Mouse (Mus musculus): ENCODE results near the gene Pofut1. TPM values are rescaled to one million over a fixed set of nuclear protein-coding genes. Genes with fewer than 3 reads are reported as not detected.

The Pofut1 gene
- total RNA-seq, 1 experiment from 2014 or later: 23.0 TPM

DNA sequence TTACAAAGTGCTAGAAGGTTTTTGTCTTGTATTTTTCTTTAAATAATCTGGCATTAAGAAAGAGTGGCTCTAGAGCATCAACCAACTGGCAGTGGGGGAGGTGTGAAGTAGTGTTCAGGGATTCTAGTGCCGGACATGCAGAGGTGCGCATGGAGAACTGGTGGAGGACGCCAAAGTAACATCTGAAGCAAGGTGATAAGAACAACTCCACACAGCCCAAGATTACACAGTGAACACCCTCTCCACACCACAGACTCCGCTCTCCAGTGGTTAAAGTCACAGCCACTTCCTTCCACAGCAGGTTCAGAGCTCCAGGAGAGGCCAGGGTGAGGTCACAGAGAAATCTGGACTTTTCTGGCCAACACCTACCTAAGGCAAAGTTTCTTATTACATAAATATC, 13.4 kb upstream of the Pofut1 start:
- ATAC-seq (replicated peaks in 1 of 2; ENCODE audit: insufficient read depth in 1 of 2, low FRiP score in 2 of 2, low TSS enrichment in 1 of 2, low read depth in 1 of 2, poor library complexity in 2 of 2, severe bottlenecking in 2 of 2): peak in 1 of 2 experiments; percentile 57; a peak in 2 of 4 replicates

DNA sequence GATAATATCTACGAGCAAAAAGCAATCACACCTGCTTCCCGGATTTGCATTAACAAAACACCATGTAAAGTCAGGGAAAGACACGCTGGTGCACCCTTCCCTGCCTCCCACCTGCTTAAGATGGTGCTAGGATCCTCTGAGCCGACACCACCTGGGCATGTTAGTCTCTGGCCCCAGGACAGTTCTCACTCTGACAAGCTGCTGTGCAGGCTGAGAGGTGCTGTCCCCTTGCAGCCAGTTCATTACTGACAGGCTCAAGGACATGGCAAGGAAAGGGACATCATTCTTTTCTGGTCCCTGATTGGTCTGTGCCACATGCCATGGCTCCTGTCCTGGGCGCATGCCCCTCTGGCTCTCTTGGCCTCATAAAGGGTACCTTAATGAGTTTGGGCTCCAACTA, 12.8 kb upstream of the Pofut1 start:
- no peak for ATAC-seq (replicated peaks in 1 of 2; ENCODE audit: insufficient read depth in 1 of 2, low FRiP score in 2 of 2, low TSS enrichment in 1 of 2, low read depth in 1 of 2, poor library complexity in 2 of 2, severe bottlenecking in 2 of 2)

DNA sequence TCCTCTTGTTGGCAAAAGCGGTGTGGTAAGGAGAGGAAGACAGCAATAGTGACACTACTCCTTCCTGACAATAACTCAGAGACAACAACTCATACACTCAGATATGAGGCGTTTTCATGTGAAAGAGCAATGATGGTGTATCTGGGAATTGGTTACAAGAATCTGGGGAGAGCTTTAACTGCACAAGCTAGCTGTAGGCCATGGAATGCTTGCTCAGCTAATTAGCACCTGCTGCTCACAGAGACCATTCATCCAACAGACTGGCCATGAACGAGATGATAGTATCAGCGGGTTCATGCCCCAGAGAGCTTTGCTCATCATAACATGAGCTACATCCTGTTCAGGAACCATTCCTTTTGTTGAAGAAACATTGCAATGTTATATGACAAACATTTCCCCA, 4.1 kb upstream of the Pofut1 start:
- no peak for ATAC-seq (replicated peaks in 1 of 2; ENCODE audit: insufficient read depth in 1 of 2, low FRiP score in 2 of 2, low TSS enrichment in 1 of 2, low read depth in 1 of 2, poor library complexity in 2 of 2, severe bottlenecking in 2 of 2)

DNA sequence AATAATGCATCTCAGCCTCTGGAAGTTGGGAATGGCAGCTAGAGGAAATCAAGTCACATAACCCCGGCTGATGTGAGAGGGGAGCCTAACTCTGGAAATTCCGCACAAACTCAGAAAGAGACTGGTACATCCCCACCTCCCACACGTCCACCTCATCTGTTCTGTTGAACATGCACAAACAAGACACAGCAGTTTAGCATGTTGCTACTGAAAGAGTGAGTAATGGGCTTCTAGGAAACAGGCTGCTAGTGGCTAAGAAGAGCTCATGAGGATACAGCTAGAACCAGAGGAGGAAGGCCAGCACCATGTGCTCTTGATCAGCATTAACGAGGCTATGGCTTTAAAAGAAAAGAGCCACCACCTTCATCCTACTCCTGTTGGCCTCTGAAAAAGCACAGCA, 3.4 kb upstream of the Pofut1 start:
- ATAC-seq (replicated peaks in 1 of 2; ENCODE audit: insufficient read depth in 1 of 2, low FRiP score in 2 of 2, low TSS enrichment in 1 of 2, low read depth in 1 of 2, poor library complexity in 2 of 2, severe bottlenecking in 2 of 2): no peak

DNA sequence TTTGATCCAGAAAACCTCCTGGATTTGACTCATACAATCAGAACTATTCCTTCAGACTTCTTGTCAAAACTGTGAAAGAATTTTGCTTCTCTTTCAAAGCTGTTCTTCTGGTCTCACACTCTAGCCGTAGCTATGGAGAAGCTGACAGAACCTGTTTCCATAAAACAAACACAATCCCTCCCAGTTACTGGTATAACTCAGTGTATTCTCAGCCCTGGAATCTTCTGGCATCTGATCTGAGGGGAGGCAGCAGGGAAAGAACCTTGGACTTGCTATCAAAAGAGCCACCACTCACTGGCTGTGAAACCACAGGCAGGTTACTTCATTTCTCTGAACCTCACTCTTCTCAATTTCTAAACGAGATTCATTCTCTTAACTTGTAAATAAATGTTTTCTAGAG, 2.9 kb upstream of the Pofut1 start:
- no peak for ATAC-seq (replicated peaks in 1 of 2; ENCODE audit: insufficient read depth in 1 of 2, low FRiP score in 2 of 2, low TSS enrichment in 1 of 2, low read depth in 1 of 2, poor library complexity in 2 of 2, severe bottlenecking in 2 of 2)

DNA sequence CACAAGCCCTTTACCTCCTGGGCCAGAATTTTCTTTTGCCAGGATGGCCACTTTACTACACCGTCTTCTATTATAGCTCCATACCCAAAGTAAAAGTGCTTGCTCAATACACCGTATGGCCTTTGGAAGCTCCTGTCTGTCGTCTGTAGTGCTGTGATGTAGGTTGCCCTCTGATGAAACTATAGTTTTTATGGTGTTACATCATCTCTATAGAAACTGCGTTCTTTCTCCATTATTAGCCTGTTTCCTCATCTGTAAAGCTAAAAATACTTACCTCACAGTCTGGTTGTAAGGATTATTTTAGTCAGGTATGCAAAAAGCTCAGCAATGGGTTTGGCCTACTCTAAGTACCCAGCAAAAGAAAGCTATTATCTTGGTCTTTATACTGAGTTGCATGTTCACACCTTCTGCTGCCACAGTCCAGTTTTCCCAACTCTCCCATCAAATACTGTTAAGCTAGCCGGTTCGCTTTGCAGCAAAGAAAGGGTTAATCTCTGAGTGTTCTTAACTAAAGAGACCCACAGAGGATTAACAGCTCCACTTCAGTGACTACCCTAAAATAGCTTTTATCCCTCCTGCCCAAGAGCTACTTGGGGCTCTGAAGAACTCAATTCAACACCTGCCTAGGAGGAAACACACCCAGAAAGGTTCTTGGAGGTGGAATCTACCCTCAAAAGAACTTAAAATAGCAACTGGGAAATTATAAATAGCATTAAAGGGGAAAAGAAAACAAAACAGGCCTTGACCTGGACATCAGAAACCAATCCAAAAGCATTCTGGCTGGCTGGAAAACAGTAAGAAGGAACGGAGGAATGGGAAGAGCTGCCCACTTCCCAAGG, 2.1 kb upstream of the Pofut1 start:
- no peak; a peak in 1 of 4 replicates for ATAC-seq (replicated peaks in 1 of 2; ENCODE audit: insufficient read depth in 1 of 2, low FRiP score in 2 of 2, low TSS enrichment in 1 of 2, low read depth in 1 of 2, poor library complexity in 2 of 2, severe bottlenecking in 2 of 2)

DNA sequence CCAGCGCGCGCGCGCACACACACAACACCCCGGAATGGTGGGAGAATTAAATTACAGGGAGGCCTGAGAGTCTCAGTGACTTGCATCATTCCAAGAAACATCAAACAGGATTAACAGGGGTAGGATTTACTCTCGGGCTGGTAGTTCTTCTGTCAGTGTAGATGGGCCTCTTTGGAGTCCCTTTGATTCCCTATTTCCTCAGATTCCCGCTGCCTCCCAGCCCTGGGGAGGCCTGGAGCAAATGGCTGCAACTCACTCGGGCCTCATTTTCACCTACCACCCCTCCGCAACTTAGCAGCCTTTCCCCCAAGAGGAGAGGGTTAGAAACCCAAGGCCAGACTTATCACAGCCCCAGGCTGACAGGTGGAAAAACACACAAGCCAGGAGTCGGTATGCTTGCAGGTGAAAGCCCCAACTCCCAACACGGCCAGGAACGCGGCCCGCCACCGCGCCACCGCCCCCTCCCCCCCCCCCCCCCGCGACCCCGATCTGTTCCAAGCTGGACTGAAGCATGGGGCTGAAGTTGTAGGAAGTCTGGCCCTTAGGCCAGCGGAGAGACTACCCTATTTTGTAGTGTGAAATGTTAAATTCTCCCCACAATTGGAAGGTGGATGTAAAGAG, 1.4 kb upstream of the Pofut1 start:
- no peak for ATAC-seq (replicated peaks in 1 of 2; ENCODE audit: insufficient read depth in 1 of 2, low FRiP score in 2 of 2, low TSS enrichment in 1 of 2, low read depth in 1 of 2, poor library complexity in 2 of 2, severe bottlenecking in 2 of 2)

DNA sequence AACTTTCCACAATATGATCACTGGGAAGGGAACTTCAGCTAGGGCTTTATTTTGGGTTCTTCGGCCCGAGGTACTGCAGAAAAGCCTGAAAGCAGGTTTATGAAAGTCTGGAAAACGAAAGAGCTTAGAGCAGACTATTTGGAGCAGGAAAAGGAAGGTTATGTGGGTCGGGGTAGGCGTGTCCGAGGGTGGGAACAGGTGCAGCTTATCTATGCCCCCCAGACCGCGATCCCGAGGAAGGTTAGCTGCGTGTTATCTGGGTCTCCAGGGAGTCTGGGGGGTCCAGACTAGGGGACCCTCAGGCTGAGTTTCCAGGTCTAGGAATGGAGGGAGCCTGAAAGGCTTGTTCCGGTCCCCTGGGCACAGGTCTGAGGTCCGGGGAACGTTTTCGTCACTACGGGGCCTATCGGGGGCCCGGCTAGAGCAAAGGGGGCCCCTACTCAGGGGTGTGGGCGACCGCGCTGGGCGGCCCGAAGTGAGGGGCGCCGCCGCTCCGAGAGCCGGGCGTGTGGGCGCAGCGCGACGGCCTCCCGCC, 565 bp upstream of the Pofut1 start:
- peak; percentile 13 to 33; a peak in 2 of 4 replicates for ATAC-seq (replicated peaks in 1 of 2; ENCODE audit: insufficient read depth in 1 of 2, low FRiP score in 2 of 2, low TSS enrichment in 1 of 2, low read depth in 1 of 2, poor library complexity in 2 of 2, severe bottlenecking in 2 of 2)

DNA sequence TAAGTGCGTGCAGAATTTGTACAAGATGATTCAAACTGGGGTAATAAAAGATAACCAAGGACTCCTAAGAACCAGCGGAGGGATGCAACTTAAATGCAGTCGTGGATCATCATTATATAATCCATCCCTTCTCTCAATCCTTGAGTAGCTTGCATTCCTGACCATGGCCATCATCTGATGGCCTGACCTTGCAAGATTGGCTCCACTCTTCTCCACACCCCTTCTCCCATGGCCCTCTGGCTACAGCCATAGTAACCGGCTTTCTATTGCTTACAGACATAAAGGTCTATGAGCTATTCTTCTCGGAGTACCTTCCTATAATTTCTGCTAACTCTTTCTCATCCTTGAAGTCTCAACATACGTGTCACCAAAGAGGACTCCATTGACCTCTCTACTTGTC, 823 bp downstream of the Pofut1 start:
- ATAC-seq (replicated peaks in 1 of 2; ENCODE audit: insufficient read depth in 1 of 2, low FRiP score in 2 of 2, low TSS enrichment in 1 of 2, low read depth in 1 of 2, poor library complexity in 2 of 2, severe bottlenecking in 2 of 2): no peak

DNA sequence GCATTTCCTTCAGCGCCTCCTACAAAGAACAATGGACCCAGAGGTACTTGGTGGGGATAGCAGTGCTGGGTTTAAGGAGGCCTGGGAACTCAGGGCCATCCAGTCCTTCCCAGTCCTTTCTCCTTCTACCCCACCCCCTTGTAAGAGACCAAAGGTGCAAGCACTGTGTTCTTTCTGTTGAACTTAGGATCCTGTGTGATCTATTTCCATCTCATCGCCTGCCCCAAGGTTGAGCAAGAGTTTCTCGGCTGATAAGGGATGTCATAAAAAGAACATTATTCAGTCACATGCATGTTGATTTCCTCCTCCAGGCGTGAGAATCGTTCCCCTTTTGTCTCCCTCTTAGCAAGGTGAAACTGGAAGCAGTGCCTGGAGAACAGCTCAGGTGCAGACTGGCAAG, 8.4 kb downstream of the Pofut1 start:
- no peak for ATAC-seq (replicated peaks in 1 of 2; ENCODE audit: insufficient read depth in 1 of 2, low FRiP score in 2 of 2, low TSS enrichment in 1 of 2, low read depth in 1 of 2, poor library complexity in 2 of 2, severe bottlenecking in 2 of 2)

DNA sequence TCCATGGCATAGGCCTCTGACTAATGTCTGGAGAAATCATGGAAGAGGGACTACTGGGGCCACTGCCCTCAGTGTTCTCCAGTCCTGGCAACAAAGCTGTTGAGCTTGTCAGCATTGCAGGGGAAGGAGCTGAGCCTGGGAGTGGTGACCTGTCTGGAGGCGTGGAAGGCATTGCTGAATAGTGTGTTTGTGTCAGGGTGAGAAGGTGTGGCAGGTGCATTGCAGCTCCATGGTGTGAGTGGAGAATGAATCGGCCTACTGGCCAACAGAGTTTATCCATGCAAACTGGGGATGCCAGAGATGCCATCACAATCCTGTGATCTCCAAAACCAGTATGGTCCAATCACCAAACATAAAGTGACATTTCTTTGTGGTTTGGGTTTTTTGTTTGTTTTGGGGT, 15.3 kb downstream of the Pofut1 start:
- no peak for ATAC-seq (replicated peaks in 1 of 2; ENCODE audit: insufficient read depth in 1 of 2, low FRiP score in 2 of 2, low TSS enrichment in 1 of 2, low read depth in 1 of 2, poor library complexity in 2 of 2, severe bottlenecking in 2 of 2)

DNA sequence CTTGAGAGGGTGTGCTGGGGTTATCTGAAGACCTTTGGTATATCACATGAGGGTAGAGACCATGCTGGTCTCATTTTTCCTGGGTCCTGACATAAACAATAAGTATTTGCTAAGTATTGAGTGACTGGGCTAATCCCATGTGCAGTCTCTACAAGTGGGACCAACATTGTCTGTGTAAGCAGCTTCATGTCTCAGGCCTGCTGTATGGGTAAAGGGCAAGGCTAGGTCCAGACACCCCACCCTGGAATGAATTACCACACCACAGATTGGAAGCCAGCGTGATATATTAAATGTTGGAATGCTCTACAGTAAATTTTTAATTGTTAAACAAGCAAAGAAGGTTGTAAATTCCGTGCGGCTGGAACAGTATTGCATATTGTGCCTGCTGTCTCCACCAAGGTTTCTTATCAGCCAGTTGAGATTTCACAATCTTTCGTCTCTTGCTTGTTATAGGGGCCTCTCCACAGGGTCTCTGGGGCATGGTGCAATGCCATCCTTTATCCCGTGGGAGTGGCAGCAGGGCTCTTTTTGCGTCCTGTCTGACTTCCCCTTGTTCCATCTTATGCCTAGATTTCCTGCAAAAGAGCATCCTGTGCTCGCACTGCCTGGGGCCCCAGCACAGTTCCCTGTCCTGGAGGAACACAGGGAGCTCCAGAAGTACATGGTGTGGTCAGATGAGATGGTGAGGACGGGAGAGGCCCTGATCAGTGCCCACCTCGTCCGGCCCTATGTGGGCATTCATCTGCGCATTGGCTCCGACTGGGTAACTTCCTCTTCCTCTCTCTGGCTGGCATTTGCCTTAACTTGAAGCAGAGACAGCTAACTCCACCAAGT, 17.9 kb downstream of the Pofut1 start:
- ATAC-seq (replicated peaks in 1 of 2; ENCODE audit: insufficient read depth in 1 of 2, low FRiP score in 2 of 2, low TSS enrichment in 1 of 2, low read depth in 1 of 2, poor library complexity in 2 of 2, severe bottlenecking in 2 of 2): peak; percentile 73 to 82

DNA sequence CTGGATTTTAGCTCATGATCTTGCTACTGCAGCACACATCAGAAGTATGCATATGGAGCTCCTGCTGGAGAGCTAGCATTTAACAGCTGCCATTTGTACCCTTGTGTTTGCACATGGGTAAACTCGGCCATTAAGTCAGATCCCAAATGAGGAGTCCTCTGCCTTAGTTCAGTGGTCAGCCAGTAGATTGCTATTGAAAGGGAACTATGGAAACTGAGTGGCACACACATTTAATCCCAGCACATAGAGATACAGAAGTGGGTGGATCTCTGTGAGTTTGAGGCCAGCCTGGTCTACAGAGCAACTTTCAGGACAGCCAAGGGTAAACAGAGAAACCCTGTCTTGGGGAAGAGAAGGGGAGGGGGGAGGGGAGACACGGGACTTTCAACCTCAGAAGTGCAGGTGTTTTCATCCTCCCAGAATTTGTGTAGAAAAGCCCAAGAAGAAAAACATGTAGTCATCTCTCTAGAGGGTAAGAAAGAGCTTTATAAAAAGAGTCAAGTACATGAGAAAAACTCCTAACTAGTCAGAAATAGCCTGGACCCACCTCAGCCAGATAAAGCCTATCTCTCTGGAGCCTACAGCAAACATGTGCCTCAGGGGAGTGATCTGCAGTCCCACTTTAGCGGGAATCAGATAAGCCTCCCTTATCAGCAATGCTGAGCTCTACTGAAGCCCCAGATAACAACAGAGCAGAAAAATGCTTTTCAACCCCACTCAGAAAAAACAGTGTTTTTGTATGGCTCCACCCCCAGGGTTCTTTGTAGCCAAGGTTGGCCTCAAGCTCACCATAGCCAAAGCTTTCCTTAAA, 18.7 kb downstream of the Pofut1 start:
- ATAC-seq (replicated peaks in 1 of 2; ENCODE audit: insufficient read depth in 1 of 2, low FRiP score in 2 of 2, low TSS enrichment in 1 of 2, low read depth in 1 of 2, poor library complexity in 2 of 2, severe bottlenecking in 2 of 2): no peak

DNA sequence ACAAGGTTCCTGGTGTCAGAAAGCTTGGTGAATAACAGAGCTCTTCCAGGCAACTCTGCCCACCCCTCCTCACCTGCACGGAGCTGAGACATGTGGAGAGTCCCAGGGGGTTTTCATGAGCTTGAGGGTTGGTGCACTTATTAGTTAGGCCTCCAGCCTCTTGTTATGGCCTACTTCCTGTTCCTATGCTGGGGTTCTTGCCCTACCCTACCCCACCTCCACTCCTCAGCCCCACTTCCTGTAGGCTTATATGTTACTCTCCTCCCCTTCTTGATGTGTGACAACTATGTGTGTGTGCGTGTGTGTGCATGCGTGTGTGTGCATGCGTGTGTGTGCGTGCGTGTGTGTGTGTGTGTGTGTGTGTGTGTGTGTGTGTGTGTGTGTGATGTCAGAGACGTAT, 21.7 kb downstream of the Pofut1 start:
- no peak for ATAC-seq (replicated peaks in 1 of 2; ENCODE audit: insufficient read depth in 1 of 2, low FRiP score in 2 of 2, low TSS enrichment in 1 of 2, low read depth in 1 of 2, poor library complexity in 2 of 2, severe bottlenecking in 2 of 2)

DNA sequence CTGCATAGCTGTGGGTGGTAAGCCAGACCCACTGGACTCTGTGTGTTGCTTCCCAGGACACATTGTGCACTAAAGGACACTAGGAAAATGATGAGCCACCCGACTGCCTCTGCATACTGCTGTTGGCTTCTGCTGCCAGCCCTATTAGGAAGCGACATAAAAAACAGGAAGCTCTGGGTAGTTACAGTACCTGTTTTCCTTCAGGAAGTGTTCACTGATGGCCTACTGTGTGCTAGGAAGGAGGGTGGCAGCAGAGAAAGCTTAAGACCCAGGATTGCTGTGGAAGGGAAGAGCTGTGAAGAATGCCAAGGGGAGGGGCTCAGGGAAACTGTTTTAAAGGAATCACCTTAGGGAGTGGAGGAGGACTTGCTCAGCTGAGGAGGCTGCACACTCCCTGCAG, 26.0 kb downstream of the Pofut1 start:
- ATAC-seq (replicated peaks in 1 of 2; ENCODE audit: insufficient read depth in 1 of 2, low FRiP score in 2 of 2, low TSS enrichment in 1 of 2, low read depth in 1 of 2, poor library complexity in 2 of 2, severe bottlenecking in 2 of 2): no peak

DNA sequence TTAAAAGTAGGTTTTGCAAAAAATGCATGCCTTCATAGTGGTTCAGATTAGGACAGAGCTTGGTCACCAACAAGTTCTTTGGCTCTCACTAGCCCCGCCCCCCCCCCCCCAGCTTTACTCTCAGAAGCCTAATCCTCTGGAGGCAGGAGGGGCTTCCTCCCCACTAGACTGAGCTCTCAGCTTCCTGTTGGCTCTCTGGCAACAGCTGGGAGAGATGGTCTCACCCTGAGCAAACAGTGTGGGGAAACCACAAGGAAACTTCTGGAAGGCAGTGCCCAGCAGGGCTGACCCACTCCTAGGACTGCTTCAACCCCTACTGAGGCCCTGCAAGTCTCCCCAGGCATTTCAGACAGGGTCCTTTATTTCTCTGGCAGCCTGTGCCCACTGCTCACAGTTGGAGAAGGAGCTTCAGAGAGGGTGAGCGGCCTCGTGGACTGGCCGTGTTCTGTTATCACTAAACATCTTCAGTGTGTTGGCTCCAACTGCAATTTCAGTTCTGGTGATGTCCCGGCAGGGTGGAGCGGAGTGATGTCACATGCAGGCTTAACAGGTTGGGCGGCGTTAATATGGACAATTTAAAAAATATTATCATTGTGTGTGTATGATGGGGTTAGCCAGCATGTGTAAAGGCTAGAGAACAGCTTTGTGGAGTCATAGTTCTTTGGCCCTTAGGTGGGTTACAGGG, 29.0 kb downstream of the Pofut1 start:
- peak; percentile 59 to 65 for ATAC-seq (replicated peaks in 1 of 2; ENCODE audit: insufficient read depth in 1 of 2, low FRiP score in 2 of 2, low TSS enrichment in 1 of 2, low read depth in 1 of 2, poor library complexity in 2 of 2, severe bottlenecking in 2 of 2)

All from hematopoietic stem cell, adult 5-6 weeks (primary cell).